Comparison of ENCODE assay signal across 16 mouse cellular contexts in genomic region chr19:22691995-22692394, GRCm38 (mm10).
"Had no signal": no experiment of that assay in that cellular context is flagged by ENCODE, and none has a peak within 500 bp of the region (broad histone marks: within the 10 kb centered on the region; RNA-seq: fewer than 3 reads in every experiment).

No protein-coding gene starts in this region.

- H3K9ac ChIP-seq: liver, embryonic 12.5 days; liver, embryonic 15.5 days; lung, embryonic 15.5 days; neural tube, embryonic 12.5 days; neural tube, embryonic 15.5 days had no signal

- H3K4me1 ChIP-seq: liver, embryonic 12.5 days; liver, embryonic 15.5 days; lung, embryonic 15.5 days had no signal

- DNase-seq: kidney, adult 18-20 months; liver; lung, adult 18-20 months; lung, postnatal 10 days; lung, postnatal 36 days; midbrain, embryonic 14.5 days; thymus, adult 18-20 months; thymus, postnatal 36 days had no signal

- H3K9me3 ChIP-seq: liver, embryonic 12.5 days; liver, embryonic 15.5 days; lung, embryonic 15.5 days; neural tube, embryonic 12.5 days; neural tube, embryonic 15.5 days had no signal

- H3K4me2 ChIP-seq: liver, embryonic 12.5 days; liver, embryonic 15.5 days; lung, embryonic 15.5 days; midbrain, embryonic 11.5 days; neural tube, embryonic 12.5 days; neural tube, embryonic 15.5 days had no signal

- H3K36me3 ChIP-seq: liver, embryonic 12.5 days; liver, embryonic 15.5 days; lung, embryonic 15.5 days; neural tube, embryonic 12.5 days; neural tube, embryonic 15.5 days had no signal

- ATAC-seq: inflammation-experienced regulatory T-cells, adult 6 months; intestine, embryonic 16.5 days; liver, embryonic 12.5 days had no signal

- H3K27ac ChIP-seq: liver, embryonic 12.5 days; liver, embryonic 15.5 days; lung, embryonic 15.5 days; neural tube, embryonic 12.5 days; neural tube, embryonic 15.5 days had no signal

- H3K4me3 ChIP-seq: liver, embryonic 12.5 days; liver, embryonic 15.5 days; lung, embryonic 15.5 days; neural tube, embryonic 12.5 days; neural tube, embryonic 15.5 days had no signal

- H3K27me3 ChIP-seq: liver, embryonic 12.5 days; liver, embryonic 15.5 days; lung, embryonic 15.5 days; neural tube, embryonic 12.5 days; neural tube, embryonic 15.5 days had no signal
